Mouse (Mus musculus) embryonic facial prominence, embryonic 15.5 days (tissue): ENCODE results near the gene Naaladl1. TPM values are rescaled to one million over a fixed set of nuclear protein-coding genes. Genes with fewer than 3 reads are reported as not detected.

Experiments
- ATAC-seq: fragments of 200-750 bp; cut with Nextera tagmentation; 2 replicates; pipeline ENCODE4 v1.8.0; 2017; ENCODE audit warnings: low read depth, moderate TSS enrichment; ENCODE audit not compliant: insufficient number of reproducible peaks, low FRiP score, low TSS enrichment
- H3K27ac ChIP-seq: fragments of 300-500 bp; sonication (generic); replicated peaks from 2 replicates; pipeline ENCODE4 v1.5.1; 2015; ENCODE audit warnings: mild to moderate bottlenecking, inconsistent platforms
- H3K27me3 ChIP-seq: fragments of 300-500 bp; sonication (generic); 2 replicates; pipeline ENCODE4 v1.6.1; 2015; ENCODE audit warnings: inconsistent platforms
- H3K36me3 ChIP-seq: fragments of 300-500 bp; sonication (generic); 2 replicates; pipeline ENCODE4 v1.6.1; 2015; ENCODE audit warnings: mild to moderate bottlenecking, inconsistent platforms
- H3K4me1 ChIP-seq: fragments of 300-500 bp; sonication (generic); 2 replicates; pipeline ENCODE4 v1.6.1; 2015; ENCODE audit warnings: inconsistent platforms
- H3K4me2 ChIP-seq: fragments of 300-500 bp; sonication (generic); replicated peaks from 2 replicates; pipeline ENCODE4 v1.6.1; 2015; ENCODE audit warnings: mild to moderate bottlenecking, inconsistent platforms
- H3K4me3 ChIP-seq: fragments of 300-500 bp; sonication (generic); replicated peaks from 2 replicates; pipeline ENCODE4 v1.5.1; 2015; ENCODE audit warnings: mild to moderate bottlenecking, inconsistent platforms
- H3K9ac ChIP-seq: fragments of 300-500 bp; sonication (generic); 2 replicates; pipeline ENCODE4 v1.6.1; 2015; ENCODE audit warnings: inconsistent platforms
- H3K9me3 ChIP-seq: fragments of 300-500 bp; sonication (generic); replicated peaks from 2 replicates; pipeline ENCODE4 v1.6.1; 2016; ENCODE audit warnings: inconsistent platforms
- WGBS: fragments of 180-500 bp; shearing (Covaris S2); methylation state at CpG from one replicate; pipeline ENCODE4 v1.1.7; 2015; 5-methylcytosine and 5-hydroxymethylcytosine counted together
- polyA plus RNA-seq: library from polyadenylated mRNA; unstranded; fragments of >200 nt; fragmentation: Nextera tagmentation; extraction: Ambion mirVana; gene quantifications from 2 replicates; pipeline ENCODE4 v1.2.1, GENCODE M21; 2015

Gene Naaladl1
- polyA plus RNA-seq, 1 experiment from 2014 or later = 0.25 TPM

DNA sequence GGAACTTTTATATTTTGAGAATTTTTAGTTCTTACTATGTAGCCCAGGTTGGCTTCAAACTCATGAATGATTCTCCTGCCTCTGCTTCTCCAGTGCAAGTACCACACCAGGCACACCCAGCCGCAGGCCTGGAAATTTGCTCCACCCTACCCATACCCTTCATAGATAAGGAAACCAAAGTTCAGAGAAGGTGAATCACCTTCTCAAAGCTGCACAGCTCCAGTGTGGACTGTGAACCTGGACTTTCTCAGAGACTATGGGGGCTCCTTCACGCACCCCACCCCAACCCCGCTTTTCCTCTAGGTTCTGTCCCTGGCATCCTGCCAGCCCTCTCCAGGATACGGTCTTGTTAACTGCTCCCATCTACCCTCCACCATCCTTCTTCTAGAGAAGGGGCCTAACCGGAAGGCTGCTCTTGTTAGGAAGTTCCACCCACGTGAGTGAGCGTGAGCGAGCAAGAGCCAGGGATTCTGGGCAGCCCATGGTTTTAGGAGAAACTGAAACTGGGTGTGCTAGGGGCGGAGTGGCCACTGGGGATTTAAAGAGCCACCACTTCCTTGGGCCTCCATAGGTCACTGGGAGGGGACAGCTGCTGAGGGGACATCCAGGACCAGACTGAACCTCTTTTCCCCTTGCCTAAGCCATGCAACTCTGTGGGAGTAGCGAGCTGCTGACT is 58.4 kb downstream of the Naaladl1 start:
- Histone ChIP-seq H3K36me3 (no peaks in the 10 kb centered on the region), H3K9ac (no peak overlapping the region), H3K4me1 (no peaks in the 10 kb centered on the region), H3K9me3 (no peaks in the 10 kb centered on the region), H3K4me2 (no peak overlapping the region), H3K4me3 (no peak overlapping the region), H3K27ac (no peak overlapping the region), H3K27me3 (no peaks in the 10 kb centered on the region)
- 57% methylated on average over 10 of the region's 10 CpGs for WGBS
- ATAC-seq = no peak

Other genes starting within 250 kb of the Naaladl1 start
- 32.5 and 37.4 TPM in 2 replicates for gene Frmd8, start 230.5 kb upstream of the Naaladl1 start, polyA plus RNA-seq
- 5.9 and 7.5 TPM in 2 replicates for gene Slc25a45, start 228.0 kb upstream of the Naaladl1 start, polyA plus RNA-seq
- 3.4 and 3.6 TPM in 2 replicates for gene Tigd3, start 211.6 kb upstream of the Naaladl1 start, polyA plus RNA-seq
- 144 and 167 TPM in 2 replicates for gene Dpf2, start 192.8 kb upstream of the Naaladl1 start, polyA plus RNA-seq
- gene Cdc42ep2, start 181.0 kb upstream of the Naaladl1 start, polyA plus RNA-seq = 11.0 TPM in 2 replicates
- gene Pola2, start 141.6 kb upstream of the Naaladl1 start, polyA plus RNA-seq = 59.6 and 65.4 TPM in 2 replicates
- gene Slc22a20, start 119.6 kb upstream of the Naaladl1 start, polyA plus RNA-seq = not detected in 2 replicates
- 22.1 and 22.4 TPM in 2 replicates for gene Capn1, start 89.9 kb upstream of the Naaladl1 start, polyA plus RNA-seq
- 34.2 and 39.8 TPM in 2 replicates for gene Syvn1, start 59.2 kb upstream of the Naaladl1 start, polyA plus RNA-seq
- 66.8 and 67.1 TPM in 2 replicates for gene Mrpl49, start 48.0 kb upstream of the Naaladl1 start, polyA plus RNA-seq
- gene Fau, start 47.9 kb upstream of the Naaladl1 start, polyA plus RNA-seq = 809 and 853 TPM in 2 replicates
- gene Znhit2, start 44.6 kb upstream of the Naaladl1 start, polyA plus RNA-seq = 37.1 and 41.1 TPM in 2 replicates
- 21.7 and 24.6 TPM in 2 replicates for gene Tm7sf2, start 37.4 kb upstream of the Naaladl1 start, polyA plus RNA-seq
- gene Vps51, start 28.6 kb upstream of the Naaladl1 start, polyA plus RNA-seq = 75.9 and 76.4 TPM in 2 replicates
- gene Tmem262, start 25.7 kb upstream of the Naaladl1 start, polyA plus RNA-seq = not detected in 2 replicates
- gene Gm28374, start 23.5 kb upstream of the Naaladl1 start, polyA plus RNA-seq = 1.9 and 2.1 TPM in 2 replicates
- 86.9 and 90.9 TPM in 2 replicates for gene Zfpl1, start 20.8 kb upstream of the Naaladl1 start, polyA plus RNA-seq
- 27.7 and 29.0 TPM in 2 replicates for gene Cdca5, start 20.8 kb upstream of the Naaladl1 start, polyA plus RNA-seq
- gene AC131692.1, start 11.4 kb upstream of the Naaladl1 start, polyA plus RNA-seq = not detected in 2 replicates
- gene Sac3d1, start 12.9 kb downstream of the Naaladl1 start, polyA plus RNA-seq = 48.4 and 48.6 TPM in 2 replicates
- gene Snx15, start 22.5 kb downstream of the Naaladl1 start, polyA plus RNA-seq = 37.9 and 38.5 TPM in 2 replicates
- 0.19 and 0.39 TPM in 2 replicates for gene Batf2, start 35.2 kb downstream of the Naaladl1 start, polyA plus RNA-seq
- 98.5 and 100 TPM in 2 replicates for gene Arl2, start 35.8 kb downstream of the Naaladl1 start, polyA plus RNA-seq
- 0.11 and 0.13 TPM in 2 replicates for gene Majin, start 78.6 kb downstream of the Naaladl1 start, polyA plus RNA-seq
- 2.5 and 3.3 TPM in 2 replicates for gene Gpha2, start 120.6 kb downstream of the Naaladl1 start, polyA plus RNA-seq
- 39.2 and 39.7 TPM in 2 replicates for gene Ppp2r5b, start 130.1 kb downstream of the Naaladl1 start, polyA plus RNA-seq
- 10.3 and 11.0 TPM in 2 replicates for gene Atg2a, start 135.9 kb downstream of the Naaladl1 start, polyA plus RNA-seq
- gene Ehd1, start 170.9 kb downstream of the Naaladl1 start, polyA plus RNA-seq = 77.2 and 83.5 TPM in 2 replicates
- gene Cdc42bpg, start 200.7 kb downstream of the Naaladl1 start, polyA plus RNA-seq = 1.5 and 2.5 TPM in 2 replicates
- 82.1 and 91.7 TPM in 2 replicates for gene Men1, start 229.2 kb downstream of the Naaladl1 start, polyA plus RNA-seq
- 15.6 and 16.7 TPM in 2 replicates for gene Map4k2, start 235.4 kb downstream of the Naaladl1 start, polyA plus RNA-seq